Mouse (Mus musculus) cerebellum, adult (tissue): ENCODE measurements around the gene Anks1.
A peak's percentile ranks its signal among the peaks of the same experiment; 100 is the strongest.

ENCODE experiments used
- ATAC-seq: cut with Nextera tagmentation; 2 replicates; pipeline ENCODE4 v1.9.2; 2017; ENCODE audit warnings: mild to moderate bottlenecking, moderate library complexity, mixed read lengths; ENCODE audit not compliant: insufficient number of reproducible peaks, low FRiP score, low TSS enrichment

Gene Anks1

DNA sequence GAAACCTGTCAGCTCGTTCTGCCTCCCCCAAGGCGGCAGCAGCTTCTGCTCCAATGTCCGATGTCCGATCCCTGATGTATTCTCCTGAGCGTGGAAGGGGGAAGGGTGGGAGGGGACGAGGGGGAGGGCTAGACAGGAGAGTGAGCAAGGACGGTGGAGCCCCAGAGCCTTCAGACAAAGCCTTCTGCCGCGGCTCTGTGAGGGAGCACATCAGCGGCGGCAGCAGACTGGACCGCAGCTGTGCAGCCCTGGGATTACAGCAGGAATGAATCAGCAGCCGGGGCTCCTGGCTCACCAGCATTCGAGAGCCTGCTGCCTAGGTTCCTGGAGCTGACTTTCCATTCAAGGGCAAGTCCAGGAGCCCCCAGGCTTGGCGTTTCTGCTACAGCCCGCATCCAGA lies 131.5 kb downstream of the Anks1 start:
- no peak for ATAC-seq

DNA sequence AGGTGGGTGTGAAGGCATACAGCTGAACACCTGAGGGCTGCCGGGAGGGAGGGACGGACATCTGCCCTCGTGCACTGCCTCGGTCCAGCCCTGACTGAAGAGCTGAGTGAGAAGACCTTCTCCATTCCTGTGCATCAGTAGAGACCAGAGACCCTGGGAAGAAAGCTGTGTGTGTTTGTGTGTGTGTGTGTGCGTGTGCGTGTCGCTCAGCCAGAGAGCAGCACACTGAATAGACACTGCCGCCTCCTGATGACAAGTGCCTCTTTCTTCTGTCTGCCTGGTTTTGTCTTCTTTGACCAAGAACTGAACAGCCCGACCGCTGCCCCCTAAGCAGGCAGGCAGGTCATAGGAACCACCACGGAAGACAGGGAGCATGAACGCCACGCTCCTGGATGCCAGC lies 132.2 kb downstream of the Anks1 start:
- no peak for ATAC-seq

DNA sequence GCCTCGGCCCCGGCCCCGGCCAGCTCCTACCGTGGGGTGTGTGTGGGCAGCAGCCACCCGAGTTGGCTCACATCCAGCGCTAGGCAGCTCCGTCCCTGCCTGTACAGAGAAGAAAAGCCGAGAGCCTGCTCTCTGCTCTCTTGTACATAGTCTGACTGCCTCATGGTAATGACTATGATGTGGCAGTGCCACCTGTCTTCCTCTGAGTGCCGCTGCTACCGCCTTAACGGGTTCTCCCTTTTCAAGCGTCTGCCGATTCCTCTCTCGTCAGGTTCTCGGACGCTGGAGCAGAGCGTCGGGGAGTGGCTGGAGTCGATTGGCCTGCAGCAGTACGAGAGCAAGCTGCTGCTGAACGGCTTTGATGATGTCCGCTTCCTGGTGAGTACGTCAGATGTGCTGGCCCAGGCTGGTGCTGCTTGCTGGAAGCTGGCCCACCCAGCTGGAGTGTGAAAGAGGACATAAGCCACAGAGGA lies 133.2 kb downstream of the Anks1 start:
- peak; percentile 64; the same call in 1 of the 2 replicates for ATAC-seq

DNA sequence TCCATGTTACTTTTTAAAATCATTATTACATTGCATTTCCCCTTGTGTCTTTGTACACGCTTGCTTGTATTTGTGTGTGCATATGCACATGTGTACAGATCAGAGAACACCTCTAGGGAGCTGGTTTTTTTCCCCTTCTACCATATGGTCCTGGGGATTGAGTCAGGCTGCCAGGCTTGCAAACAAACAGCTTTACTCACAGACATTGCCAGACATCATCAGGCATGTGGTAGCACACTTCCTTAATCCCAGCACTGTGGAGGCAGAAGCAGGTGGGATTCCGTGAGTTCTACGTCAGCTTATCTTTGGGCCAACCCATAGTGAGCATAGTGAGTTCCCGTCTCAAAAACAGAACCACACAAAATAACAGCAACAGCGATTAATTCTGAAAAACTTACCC lies 137.9 kb downstream of the Anks1 start:
- ATAC-seq = no peak

DNA sequence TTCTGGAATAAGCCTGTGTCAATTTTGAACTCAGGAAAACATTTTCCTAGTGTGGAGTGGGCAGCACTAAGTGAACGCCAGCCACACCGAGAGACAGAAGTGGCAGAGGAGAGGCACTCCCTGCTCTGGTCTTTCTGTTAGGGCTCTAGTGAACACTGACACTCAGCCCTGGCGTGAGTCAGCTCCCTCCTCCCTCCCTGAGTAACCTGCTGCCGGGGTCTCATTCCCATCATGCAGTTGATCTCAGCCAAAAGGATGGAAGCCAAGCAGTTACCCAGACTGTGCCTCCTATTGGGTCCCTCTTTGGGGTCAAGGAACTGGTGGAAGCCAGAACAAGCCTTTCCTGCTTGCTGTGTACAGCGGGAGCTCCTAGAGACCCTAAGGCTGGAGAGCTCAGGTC lies 138.4 kb downstream of the Anks1 start:
- ATAC-seq = no peak

DNA sequence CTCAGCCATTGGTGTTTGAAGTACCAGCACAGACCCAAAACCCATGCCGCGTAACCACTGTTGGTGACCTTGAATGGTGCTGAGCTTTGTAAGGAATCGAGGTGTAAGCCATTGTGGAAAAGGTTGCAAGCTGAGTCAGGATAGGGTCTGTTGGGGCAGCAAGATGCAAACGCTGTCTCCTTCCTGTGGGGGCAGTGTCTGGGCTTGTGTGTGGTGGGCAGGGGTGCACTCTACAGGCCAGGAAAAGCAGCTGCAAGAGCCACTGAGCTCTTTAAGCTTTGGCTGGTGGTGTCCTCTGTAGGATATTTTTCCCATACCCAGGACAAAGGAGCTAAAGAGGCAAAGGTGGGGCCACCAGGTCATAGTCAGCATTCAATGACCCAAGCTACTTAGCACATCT lies 139.3 kb downstream of the Anks1 start:
- ATAC-seq = no peak

DNA sequence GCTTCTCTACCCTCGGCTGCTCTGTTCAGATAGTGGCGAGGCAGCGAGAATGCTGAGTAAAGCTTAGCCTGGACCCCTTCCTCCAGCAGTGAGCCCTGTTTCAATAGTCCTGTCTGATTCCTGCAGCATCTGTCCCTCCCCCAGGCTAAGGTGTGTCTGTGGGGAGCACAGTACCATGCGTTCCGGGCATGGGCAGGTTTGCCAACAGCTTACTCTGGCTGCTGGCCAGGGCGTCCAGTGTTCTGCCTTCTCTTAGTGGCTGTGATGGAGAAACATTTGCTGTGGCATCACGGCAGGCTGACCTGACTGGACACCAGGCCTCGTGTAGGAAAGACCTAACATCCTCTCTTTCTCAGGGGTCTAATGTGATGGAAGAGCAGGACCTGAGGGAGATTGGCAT lies 141.1 kb downstream of the Anks1 start:
- no peak for ATAC-seq

DNA sequence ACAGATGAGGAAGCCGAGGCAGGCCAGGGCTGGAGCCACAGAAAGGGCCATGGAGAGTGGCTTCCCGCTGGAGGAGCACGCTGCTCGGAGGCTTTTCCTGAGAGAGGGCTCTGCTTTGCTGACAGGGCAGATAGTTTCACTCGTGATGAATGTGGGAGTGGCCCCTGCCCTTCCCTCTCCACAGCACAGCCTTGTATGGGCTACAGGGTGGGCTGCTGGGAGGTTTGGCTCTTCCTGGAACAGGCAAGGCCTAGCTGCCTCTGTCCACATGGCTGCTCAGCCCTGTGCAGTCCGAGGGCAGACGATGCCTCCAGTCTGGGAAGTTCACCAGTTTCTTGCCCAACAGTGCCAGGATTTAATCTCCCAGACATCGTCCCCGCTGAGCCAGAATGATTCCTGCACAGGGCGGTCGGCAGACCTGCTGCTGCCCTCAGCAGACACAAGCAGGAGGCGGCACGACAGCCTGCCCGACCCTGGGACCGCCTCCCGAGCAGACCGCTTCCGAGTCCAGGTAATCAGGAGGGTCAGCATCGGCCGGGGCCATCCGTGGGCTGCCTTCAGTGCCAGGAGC lies 143.3 kb downstream of the Anks1 start:
- no peak for ATAC-seq

DNA sequence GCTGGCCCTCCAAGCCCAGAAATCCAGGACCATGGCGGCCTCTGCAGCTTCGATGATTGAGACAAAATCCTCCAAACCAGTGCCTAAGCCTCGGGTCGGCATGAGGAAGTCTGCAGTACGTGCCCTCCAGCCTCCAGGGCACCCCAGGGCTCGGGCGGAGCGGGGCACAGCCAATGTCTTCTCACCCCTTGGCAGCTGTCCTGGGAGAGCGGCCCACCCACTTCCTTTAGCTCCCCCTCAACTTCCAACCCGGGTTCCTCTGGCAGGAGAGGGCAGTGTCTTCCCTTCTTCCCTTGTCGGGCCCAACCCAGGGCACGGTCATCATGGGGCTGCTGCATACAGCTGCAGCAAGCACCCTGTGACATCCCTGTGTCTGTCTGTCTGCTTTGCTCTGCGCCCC lies 149.2 kb downstream of the Anks1 start:
- no peak for ATAC-seq

DNA sequence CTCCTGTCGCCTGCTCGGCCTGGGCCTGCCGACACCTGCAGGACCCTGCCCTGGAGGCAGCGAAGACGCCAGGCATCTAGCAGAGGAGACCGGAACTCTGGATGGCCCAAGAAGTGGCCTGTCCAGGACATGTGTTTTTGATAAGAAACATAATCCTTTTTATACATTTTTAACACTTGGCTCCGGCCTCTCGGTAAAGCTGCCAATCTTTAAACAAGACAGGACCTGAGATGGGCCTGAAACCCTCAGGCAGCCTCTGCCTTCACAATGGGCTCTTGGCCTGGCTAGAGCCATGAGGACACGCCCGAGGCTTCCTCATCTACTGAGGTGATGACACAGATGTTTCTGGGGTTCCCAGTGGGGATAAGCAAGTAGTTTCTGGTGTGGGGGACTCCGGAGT lies 151.6 kb downstream of the Anks1 start:
- no peak for ATAC-seq

DNA sequence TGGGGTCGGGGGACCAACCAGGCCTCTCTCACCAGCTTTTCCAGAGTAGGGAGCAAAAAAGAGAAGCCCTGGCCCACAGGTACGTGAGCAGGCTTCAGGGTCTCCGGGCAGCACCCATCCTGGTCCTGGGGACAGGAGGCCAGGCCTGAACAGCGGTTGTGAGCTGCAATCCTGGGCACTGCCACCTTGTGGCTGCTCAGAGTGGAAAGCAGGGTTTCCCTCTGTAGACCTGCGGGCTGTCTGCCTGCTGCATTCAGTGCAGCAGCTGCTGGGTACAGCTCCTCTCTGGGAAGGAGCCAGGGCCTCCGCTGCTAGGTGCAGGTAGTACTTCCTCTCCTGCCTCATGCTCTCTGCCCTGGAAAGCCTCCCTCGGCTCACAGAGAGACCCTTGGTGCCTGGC lies 152.4 kb downstream of the Anks1 start:
- no peak for ATAC-seq

DNA sequence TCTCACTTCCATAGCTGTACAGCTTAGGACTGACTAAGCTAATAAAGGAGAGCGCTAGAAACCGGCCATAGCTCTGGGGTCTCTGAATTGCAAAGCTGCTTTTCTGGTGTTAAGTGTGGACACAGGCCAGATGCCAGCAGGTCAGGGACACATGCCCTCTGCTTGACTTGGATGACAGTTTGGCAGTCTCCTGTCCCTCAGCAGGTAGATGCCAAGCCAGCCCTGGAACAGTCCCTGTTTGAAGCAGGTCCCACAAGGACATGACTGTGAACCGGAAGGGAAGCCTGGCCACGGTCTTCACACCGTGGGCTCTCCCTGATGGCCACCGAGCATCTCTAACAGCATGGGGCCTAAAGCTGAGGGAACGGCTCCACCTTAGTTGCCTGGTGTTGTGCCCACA lies 153.6 kb downstream of the Anks1 start:
- ATAC-seq = no peak

DNA sequence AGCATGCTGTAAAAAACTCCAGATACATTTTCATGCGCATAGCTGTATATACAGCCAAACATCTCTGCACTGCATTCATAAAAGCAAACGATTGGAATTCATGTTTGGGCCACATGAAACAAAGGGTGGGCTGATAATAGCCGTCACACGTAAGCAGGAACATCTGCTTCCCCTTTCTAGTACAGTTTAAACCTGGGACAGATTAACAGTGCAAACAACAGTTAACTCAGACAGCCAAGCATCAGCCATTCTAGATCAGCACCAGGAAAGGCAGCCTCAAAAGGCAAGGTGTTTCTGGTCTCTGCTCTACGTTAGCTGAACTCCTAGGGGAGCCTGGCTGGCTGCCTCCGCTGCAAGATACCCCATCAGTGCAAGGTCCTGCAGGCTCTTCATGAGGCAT lies 154.1 kb downstream of the Anks1 start:
- ATAC-seq = no peak

DNA sequence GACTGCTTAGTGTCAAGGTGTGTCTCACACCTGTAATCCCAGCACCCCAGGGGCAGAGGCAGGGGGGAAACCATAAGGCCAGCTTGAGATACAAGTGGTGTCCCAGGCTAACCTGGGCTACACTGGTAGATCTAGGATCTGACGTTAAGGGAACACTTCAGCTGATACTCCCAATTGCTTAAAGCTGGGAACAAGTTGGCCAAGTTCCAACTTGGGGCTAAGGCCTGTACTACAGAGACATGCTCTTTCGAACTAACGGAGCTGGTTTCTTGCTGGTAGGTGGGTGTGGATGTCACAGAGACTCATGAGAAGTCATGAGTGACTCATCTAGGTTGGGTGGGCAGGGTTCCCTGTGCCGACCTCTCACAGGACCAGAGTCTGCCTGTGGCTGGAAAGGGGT lies 158.2 kb downstream of the Anks1 start:
- ATAC-seq = no peak

DNA sequence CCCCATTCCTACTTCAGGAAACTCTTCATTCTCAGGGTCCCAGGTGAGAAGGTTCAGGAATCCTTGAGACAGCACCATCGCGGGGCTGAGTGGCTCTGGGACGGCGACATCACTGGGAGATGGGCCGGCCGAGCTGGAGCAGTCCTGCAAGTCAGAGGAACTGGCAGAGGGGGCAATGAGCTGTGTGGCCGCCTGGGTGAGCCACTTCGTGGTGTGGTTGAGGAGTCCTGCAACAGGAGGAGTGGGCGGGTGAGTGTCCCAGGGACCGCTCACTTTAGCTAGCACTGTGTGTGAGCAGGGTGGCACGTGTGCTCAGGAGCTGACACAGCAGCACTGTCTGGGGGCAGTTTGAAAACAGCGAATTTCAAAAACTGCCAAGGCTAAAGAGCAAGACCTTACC lies 160.3 kb downstream of the Anks1 start:
- no peak for ATAC-seq

DNA sequence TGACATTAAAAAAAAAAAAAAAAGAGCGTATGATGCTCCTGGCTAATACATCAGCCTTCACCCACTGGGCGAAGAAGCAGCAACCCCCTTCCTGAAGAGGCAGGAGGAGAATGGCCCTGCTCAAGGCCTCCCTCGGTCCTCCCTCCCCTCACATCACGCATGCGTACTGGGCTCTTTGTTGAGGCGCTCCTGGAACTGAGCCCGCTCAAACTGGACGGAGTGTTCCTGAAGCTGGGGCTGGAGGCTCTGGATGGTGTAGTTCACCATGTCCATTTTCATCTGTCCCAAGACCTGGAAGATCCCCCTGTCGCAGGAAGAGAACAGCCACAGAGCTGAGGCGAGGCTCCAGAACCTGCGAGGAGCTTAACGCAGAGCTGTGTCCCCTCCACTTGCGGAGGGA lies 161.2 kb downstream of the Anks1 start:
- ATAC-seq = no peak

DNA sequence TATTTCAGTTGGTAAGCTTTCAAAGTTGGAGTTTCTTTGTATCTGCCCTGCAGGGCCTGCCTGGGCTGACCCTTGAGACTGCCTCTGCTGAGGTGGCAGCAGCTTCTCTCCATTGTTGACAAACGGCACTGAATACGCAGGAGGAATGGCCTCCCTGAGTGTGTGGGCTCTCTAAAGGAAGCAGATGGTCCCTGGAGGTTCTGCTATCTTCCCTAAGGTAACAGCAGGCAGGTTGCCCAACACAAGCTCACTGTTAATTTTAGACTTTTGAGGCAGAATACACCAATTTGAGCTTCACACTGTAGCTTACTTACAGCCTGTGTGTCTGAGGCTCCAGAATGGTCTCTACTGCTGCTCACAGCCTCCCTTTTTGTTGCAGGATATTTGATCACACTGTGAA lies 163.6 kb downstream of the Anks1 start:
- no peak for ATAC-seq

DNA sequence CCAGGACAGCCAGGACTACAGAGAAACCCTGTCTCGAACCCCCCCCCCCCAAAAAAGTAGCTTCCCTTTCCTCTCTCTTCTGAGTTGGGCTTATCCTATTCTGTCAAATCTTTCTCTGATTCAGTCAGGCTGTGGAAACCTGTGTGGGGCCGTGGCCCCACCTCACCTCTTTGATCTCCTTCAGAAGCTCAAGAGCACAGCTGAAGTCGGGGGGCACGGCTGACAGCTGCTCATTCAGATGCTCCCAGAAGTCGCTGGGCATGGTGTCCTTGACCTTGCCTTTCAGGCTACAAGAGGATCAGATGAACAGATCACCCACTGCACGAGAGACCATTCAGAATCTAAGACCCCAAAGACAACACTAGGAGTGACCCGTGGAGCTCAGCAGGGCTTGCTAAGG lies 165.4 kb downstream of the Anks1 start:
- ATAC-seq = no peak

DNA sequence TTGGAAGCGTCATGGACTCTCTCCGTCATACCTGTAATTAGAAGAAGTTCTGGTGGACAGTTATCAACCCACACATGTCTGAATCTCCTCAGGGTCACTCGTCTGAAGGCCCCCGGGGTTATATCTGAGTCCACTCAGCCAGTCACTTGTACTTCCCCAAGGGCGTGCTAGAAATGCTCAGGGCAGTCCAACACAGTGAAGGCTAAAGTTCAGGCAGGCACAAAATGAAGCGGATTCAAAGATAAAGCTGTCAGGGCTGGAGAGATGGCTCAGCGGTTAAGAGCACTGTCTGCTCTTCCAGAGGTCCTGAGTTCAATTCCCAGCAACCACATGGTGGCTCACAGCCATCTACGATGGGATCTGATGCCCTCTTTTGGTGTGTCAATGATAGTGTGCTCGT lies 168.9 kb downstream of the Anks1 start:
- ATAC-seq = no peak

DNA sequence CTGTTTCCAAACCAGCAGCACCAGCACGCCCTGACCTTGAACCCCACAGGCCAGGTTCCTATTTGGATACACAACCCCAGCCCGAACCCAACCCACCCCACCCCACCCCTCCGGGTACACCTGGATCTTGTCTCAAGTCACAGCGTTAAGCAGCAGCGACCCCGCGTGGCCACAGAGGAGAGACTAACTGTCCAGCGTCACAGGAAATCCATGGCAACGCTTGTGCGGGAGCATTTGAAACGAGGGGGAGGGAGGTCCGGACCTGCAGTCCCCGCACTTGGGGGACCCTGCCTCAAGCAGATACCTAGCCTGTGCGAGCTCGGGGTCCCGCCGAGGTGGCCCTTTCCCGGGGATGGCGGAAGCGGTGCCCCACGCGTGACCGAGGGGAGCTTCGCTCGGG lies 170.5 kb downstream of the Anks1 start:
- peak; percentile 64; the same call in 1 of the 2 replicates for ATAC-seq

DNA sequence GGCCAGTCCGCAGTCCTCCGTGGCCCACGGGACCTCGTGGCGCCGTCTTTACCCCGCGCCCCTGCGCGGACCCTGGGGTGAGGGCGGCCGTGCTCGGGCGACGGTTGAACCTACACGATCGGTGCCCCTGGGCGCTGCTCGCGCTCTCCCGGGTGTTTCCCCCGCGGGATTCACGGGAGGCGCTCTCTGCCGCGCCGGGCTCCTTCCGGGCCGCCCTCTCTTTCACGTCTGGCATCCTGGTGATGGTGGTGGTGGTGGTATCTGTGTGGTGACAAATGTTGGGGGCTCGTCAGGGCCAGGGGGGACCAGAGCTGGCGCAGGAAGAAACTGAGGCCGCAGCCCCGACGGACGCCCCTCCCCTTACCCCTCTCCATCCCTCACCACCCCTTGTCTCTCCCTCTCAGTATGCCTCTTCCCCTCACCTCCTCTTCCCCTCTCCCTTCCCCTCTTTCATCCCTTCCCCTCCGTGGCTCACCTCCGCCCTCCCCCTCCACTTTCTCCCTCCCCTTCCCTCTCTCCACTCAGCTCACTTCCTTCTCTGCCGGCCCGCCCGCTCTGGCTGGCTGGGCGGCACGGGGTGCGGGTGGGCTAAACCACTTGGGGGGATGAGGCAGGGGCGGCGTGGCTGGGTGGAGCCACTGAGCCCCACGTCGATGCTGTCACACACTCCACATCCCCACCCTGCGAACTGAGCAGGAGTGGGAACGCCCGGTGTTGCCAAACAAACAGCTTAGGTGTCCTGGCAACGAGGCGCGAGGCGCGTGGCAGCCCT lies 171.1 kb downstream of the Anks1 start, which contains the start of gene Tcp11:
Gene Tcp11 (minus strand): TSS at position 595 of the 772 bp plus-strand sequence.
- no peak for ATAC-seq

DNA sequence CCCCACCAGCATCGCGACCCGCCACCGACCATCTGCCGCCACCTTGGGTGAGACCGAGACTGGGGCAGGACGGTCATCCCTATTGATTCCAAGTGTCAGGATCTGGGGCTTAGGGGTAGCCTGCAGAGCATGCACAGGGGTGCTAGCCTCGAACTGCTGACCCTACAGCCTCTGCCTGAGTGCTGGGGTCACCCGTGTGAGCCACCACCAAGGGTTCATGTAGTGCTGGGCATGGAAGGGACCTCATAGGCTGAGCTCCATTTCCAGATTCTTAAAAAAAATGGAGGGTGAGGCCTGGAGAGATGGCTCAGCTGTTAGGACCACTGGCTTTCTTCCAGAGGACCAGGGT lies 171.7 kb downstream of the Anks1 start:
- no peak for ATAC-seq
